Mouse (Mus musculus): ENCODE measurements at regions not wholly inside any gene's neighbourhood (a gene's known extent, or its start where the extent isn't known, plus 50 kb on each side); places are given as distances from the start of the nearest gene placed in this dataset.

DNA sequence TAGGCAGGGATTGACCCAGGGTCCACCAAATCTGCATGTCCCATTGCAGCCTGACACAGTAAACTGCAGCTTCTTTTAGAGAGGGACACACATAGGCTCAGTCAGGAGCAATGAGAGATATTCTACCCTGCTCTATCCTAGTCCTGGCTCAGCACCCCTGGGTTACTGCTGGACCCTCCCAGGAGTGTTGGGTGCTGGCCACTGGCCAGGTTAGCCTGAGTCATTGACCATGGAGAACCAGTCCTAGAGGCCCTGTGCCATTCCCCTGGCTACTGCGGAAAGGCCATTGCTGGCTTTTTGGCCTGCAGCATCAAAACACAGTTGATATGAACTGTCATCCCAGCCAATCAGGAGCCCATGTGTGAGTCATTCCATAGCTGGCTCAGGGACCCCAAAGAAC lies 157.8 kb downstream of the 5730507C01Rik start:
- in situ Hi-C loops (cut with MboI, MseI): loop anchor here (5.0 kb wide), 1 partner anchor 625 kb away; no protein-coding TSS in a partner anchor

Data from regulatory T cell (primary cell).